Mouse (Mus musculus): Measurements from ENCODE around the gene Spock3.
"Not testable (repeated sequence)": the region's sequence is repeated elsewhere in the genome, so short reads cannot be mapped to it uniquely, and the experiment has no call there.

Gene Spock3

DNA sequence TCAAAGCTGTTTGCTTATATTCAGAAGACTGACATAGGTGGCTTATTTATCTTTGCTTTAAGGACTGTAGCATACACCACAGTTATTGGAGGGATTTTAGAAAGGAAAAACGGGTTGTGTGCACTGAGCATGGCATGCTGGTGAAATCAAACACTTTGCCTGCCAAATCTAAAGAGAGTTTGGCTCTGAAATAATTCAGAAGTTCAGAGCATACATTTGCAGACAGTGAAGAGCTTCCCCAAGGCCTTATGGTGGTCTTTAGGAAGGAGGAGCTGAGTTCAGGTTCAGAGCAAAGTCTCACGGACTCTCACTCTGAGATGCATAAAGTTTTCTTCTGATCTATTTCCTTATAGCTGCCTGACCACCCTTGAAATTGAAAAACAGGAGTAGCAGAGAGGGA lies at the start of gene Spock3:
Gene Spock3 (plus strand): TSS at position 301 of the 400 bp plus-strand sequence.
- no peak for DNase-seq (ENCODE audit: low read depth, low spot score)

- DNase-seq (ENCODE audit: low read depth, low spot score): no peak
Observed at GRCm38 (mm10) chr8:62951173-62952134, 645 bp downstream of the Spock3 start.

- no peak for DNase-seq (ENCODE audit: low read depth, low spot score)
Observed at GRCm38 (mm10) chr8:62952481-62952880, 1.7 kb downstream of the Spock3 start.

DNA sequence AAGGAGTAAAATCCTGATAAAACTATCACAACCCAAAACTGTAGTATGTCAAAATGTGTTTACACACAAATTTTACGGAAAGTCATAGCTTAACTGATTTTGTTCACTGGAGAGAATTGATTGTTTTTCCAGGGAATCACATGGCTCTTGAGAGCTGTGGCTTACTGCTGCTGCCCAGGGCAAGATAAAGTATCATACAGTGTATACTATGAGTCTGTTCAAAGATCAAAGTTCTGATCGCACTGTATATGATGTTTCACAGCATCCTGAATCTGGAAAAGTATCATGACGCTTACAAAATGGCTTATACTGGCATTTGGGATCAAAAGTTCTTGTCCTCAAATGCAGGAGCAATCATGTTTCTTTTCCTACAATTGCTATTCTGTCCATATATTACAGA lies 11.8 kb downstream of the Spock3 start:
- no peak for DNase-seq (ENCODE audit: low read depth, low spot score)

GRCm38 (mm10) chr8:62969802-62970372 lies 19.1 kb downstream of the Spock3 start:
- no peak for DNase-seq (ENCODE audit: low read depth, low spot score)

DNA sequence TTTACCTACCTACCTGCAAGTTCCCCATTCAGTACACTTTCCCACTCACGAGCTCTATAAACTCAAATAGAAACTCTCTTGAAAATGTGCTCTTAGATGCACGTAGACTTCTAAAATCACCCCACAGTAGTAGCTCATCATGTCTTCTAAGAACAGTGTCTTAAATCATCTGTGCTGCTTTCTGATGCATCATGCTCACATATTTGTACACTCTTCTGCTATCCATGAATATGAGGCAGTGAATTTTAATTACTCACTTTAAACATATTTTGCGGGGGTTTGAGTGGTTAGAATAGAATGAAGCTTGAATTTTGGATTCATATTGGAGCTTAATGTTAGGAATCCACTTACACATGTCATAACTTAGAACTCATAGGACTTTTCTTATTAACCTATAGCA lies 138.2 kb downstream of the Spock3 start:
- no peak for DNase-seq (ENCODE audit: low read depth, low spot score)

- DNase-seq (ENCODE audit: low read depth, low spot score): no peak
Observed at GRCm38 (mm10) chr8:63098200-63098599, 147.4 kb downstream of the Spock3 start.

GRCm38 (mm10) chr8:63109761-63110160 lies 159.0 kb downstream of the Spock3 start:
- DNase-seq (ENCODE audit: low read depth, low spot score): no peak

DNA sequence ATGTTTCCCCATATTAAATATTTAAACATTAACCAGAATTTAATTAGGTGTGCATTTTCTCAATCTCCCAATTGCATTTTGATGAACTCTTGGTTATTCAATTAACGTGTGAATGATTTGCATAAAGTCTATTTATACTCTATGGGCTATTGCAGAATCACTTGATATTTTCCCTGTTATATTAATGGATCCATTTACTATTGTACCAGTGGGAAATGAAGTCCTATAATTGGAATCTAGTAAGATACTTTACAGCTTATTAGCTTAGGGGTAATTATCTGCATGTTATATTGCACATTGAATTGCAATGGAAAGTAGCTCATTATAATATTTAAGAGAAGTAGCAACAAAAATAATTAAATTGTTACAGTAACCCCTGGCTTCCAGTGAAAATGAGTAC lies 162.1 kb downstream of the Spock3 start:
- no peak for DNase-seq (ENCODE audit: low read depth, low spot score)

DNA sequence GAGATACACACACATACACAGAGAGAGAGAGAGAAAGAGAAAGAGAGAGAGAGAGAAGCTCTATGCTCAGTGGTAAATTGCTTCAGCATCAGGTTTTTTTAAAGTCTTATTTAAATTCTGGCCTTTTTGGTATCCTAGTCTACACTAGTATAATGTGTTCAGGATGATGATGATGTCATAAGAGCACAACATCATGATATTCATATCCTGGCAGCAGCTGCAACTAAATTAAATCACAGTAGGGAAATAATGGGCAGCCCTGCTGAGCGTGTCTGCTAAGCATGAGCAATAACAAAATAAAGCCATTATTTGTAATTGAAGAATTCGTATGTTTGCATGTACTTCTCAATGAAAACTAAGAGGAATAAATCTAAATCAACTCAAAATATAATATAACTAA lies 169.7 kb downstream of the Spock3 start:
- no peak for DNase-seq (ENCODE audit: low read depth, low spot score)

DNA sequence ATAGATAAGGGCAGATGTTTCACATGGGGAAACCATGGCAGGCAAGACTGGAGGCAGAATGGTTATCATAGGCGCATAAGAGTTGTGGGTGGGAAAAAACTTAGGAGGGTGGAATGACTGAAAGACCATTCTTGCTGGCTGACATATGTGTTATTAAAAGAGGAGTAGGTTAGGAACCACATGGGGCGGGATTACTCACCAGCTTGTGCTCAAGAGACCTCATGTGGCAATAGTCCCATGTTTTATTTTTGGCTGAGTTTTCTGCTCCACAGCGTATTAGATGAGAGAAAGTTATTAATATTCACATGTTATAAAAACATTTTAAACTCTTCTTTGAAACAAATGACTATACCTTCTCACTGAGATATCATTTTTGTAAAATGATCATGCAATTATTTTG lies 184.6 kb downstream of the Spock3 start:
- DNase-seq (ENCODE audit: low read depth, low spot score): no peak

- not testable (repeated sequence) for DNase-seq (ENCODE audit: low read depth, low spot score)
Observed at GRCm38 (mm10) chr8:63163861-63164260, 213.1 kb downstream of the Spock3 start.

- DNase-seq (ENCODE audit: low read depth, low spot score): no peak
Observed at GRCm38 (mm10) chr8:63165326-63165725, 214.5 kb downstream of the Spock3 start.

GRCm38 (mm10) chr8:63169956-63170355 lies 219.1 kb downstream of the Spock3 start:
- no peak for DNase-seq (ENCODE audit: low read depth, low spot score)

GRCm38 (mm10) chr8:63181272-63181671 lies 230.5 kb downstream of the Spock3 start:
- DNase-seq (ENCODE audit: low read depth, low spot score): no peak

DNA sequence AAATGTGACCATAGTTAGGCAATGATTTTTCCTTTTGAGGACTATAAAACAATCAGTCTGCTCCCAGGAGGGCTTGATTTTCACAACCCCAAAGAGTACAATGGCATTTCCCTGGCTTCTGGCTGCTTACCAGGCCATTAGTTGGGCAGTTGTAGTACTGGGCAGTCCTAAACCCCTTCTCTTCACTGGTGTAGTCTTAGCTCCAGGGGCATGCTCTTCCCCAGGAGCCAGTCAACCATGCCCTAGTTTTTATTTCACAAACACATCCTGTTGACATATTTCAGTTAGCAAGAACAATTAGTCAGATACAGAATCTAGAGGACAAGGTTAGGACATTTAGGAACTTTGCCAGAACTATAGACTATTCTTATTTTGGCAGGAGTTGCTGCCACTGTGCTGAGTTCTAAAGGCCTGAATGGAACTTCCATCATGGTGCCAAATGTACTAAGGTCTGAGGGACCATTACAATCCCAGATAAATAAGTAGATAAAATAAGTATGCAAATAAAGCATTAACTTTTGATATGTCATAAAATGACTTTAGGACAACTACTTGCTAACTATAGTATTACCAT lies 308.1 kb downstream of the Spock3 start:
- no peak for DNase-seq (ENCODE audit: low read depth, low spot score)

GRCm38 (mm10) chr8:63262516-63262915 lies 311.7 kb downstream of the Spock3 start:
- no peak for DNase-seq (ENCODE audit: low read depth, low spot score)

- DNase-seq (ENCODE audit: low read depth, low spot score): no peak
Observed at GRCm38 (mm10) chr8:63335366-63335765, 384.6 kb downstream of the Spock3 start.

DNA sequence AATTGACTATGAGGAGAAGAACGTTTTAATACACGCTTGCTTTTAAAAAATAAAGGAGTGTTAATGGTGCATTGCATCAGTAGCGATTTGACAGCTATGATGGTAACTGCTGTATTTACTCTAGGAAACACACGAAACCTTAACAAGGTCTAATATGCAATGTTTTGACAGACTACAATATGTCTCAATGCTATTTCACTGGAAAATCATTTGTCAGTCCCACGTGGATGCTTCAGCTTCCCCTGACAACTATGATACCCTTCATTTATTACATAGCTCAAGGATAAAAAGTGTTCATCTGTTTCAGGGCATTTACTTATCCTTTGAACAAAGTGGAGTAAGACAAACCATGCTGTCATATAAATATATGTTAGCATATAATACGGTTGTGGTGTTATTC lies 417.8 kb downstream of the Spock3 start:
- no peak for DNase-seq (ENCODE audit: low read depth, low spot score)

DNA sequence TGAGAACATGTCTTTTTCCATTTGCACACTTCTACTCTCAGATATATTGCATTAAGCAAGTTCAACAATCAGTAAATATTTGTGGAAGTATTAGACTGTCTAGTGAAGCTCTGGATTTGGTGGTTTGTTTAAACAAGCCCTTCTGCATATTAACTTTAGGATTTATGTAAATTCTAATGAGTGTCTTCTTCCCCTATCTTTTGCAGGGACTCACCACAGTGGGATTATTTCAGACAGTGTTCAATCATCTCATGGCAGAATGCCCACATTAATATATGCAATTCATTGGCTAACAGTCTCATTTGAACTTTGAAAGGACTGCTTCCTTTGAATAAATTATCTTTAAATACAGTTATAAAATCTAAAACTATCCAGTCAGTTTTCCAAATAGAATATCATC lies 446.9 kb downstream of the Spock3 start:
- DNase-seq (ENCODE audit: low read depth, low spot score): no peak
